Mouse (Mus musculus) gastrocnemius, adult 2 months (tissue): Measurements from ENCODE around the gene Hist1h4k. TPM values are rescaled to one million over a fixed set of nuclear protein-coding genes. Genes with fewer than 3 reads are reported as not detected.
A peak's percentile ranks its signal among the peaks of the same experiment; 100 is the strongest.
"Not testable (repeated sequence)": the region's sequence is repeated elsewhere in the genome, so short reads cannot be mapped to it uniquely, and the experiment has no call there.

Source experiments
- DNase-seq: peaks from one replicate; pipeline ENCODE4 v3.0.0; 2022
- H3K27ac ChIP-seq: fragments of 200-600 bp; 2 replicates; pipeline ENCODE4 v1.8.1; 2022; ENCODE audit warnings: mild to moderate bottlenecking
- H3K4me3 ChIP-seq: fragments of 200-600 bp; 2 replicates; pipeline ENCODE4 v1.8.1; 2022; ENCODE audit warnings: mild to moderate bottlenecking, moderate library complexity
- CTCF ChIP-seq: fragments of 200-600 bp; IDR thresholded peaks from 2 replicates; pipeline ENCODE4 v1.8.1; 2022; ENCODE audit warnings: antibody characterized with exemption, mild to moderate bottlenecking, moderate library complexity
- intact Hi-C: fragments of 180-260 bp; cut with DNase I; formaldehyde crosslinking; loops from one replicate; pipeline ENCODE4 v1.15.1; 2025
- total RNA-seq, 2 experiments: library from RNA; stranded (reverse); gene quantifications; 2 replicates each; pipeline ENCODE4 v1.2.3; 2021

Hist1h4k gene
- total RNA-seq, 2 experiments from 2014 or later: 12.0 to 12.2 TPM

GRCm38 (mm10) chr13:21722993-21723836 lies 27.1 kb downstream of the Hist1h4k start:
- DNase-seq: no peak
- intact Hi-C loops: no loop called here
- H3K27ac ChIP-seq: no peak overlapping the region
- TF ChIP-seq CTCF: no peak
- H3K4me3 ChIP-seq: no peak overlapping the region

GRCm38 (mm10) chr13:21722373-21722925 lies 27.9 kb downstream of the Hist1h4k start:
- no peak for TF ChIP-seq CTCF
- H3K27ac ChIP-seq: no peak overlapping the region
- H3K4me3 ChIP-seq: peak overlapping the region; percentile 74
- intact Hi-C loops: no loop called here
- no peak for DNase-seq

- intact Hi-C loops: not testable (repeated sequence)
- Histone ChIP-seq H3K4me3 (peak within 1 kb of the TSS; percentile 74), H3K27ac (peak within 1 kb of the TSS; percentile 54; the same call in 1 of the 2 replicates)
- peak; percentile 35 for DNase-seq
Measured at GRCm38 (mm10) chr13:21721757-21722372, 28.4 kb downstream of the Hist1h4k start, which contains the start of gene Hist1h2bm. Hist1h2bm (plus strand) TSS chr13:21722044.

GRCm38 (mm10) chr13:21721107-21721756 lies 29.1 kb downstream of the Hist1h4k start:
- H3K4me3 ChIP-seq: peak overlapping the region; percentile 74
- intact Hi-C loops, DNase-seq, H3K27ac ChIP-seq: not testable (repeated sequence)

GRCm38 (mm10) chr13:21718381-21719080 lies 31.8 kb downstream of the Hist1h4k start:
- no peak for DNase-seq
- TF ChIP-seq CTCF: no peak
- intact Hi-C loops: loop anchor here (5.0 to 10.0 kb wide), 3 partner anchors 34 to 1966 kb away; partner anchors contain the start of genes Hist1h1b, Hist1h2ac, Hist1h2ak and Hist1h2an
- no peak overlapping the region for H3K27ac ChIP-seq
- no peak overlapping the region for H3K4me3 ChIP-seq

- intact Hi-C loops: loop anchor here (5.0 to 10.0 kb wide), 3 partner anchors 35 to 1967 kb away; partner anchors contain the start of genes Hist1h1b, Hist1h2ac, Hist1h2ak and Hist1h2an
- peak within 1 kb of the TSS; percentile 76 for H3K4me3 ChIP-seq
Measured at GRCm38 (mm10) chr13:21717397-21718357, 32.6 kb downstream of the Hist1h4k start, which contains the start of gene Hist1h3h. Hist1h3h (plus strand) TSS chr13:21717659.

GRCm38 (mm10) chr13:21716540-21717391 lies 33.5 kb downstream of the Hist1h4k start:
- Histone ChIP-seq H3K27ac (peak overlapping the region; percentile 77; the same call in 1 of the 2 replicates), H3K4me3 (peak overlapping the region; percentile 76)
- peak; percentile 16 for DNase-seq
- intact Hi-C loops: loop anchor here (5.0 to 10.0 kb wide), 3 partner anchors 36 to 1968 kb away; partner anchors contain the start of genes Hist1h1b, Hist1h2ac, Hist1h2ak and Hist1h2an

More at GRCm38 (mm10) chr13:21717397-21718357, 32.6 kb downstream of the Hist1h4k start, which contains the start of gene Hist1h3h:
- peak within 1 kb of the TSS; percentile 65; the same call in 1 of the 2 replicates for H3K27ac ChIP-seq
- DNase-seq: peak; percentile 63

GRCm38 (mm10) chr13:21715864-21716539 lies 34.3 kb downstream of the Hist1h4k start, which contains the start of the genes Hist1h2bl and Hist1h2ai:
Hist1h2bl (minus strand) TSS chr13:21716143.
Hist1h2ai (plus strand) TSS chr13:21716422.
- DNase-seq: peak; percentile 45
- peak within 1 kb of the TSS; percentile 77 for H3K27ac ChIP-seq
- H3K4me3 ChIP-seq: peak within 1 kb of the TSS; percentile 76
- intact Hi-C loops: loop anchor here (5.0 to 10.0 kb wide), 3 partner anchors 36 to 1969 kb away; partner anchors contain the start of genes Hist1h1b, Hist1h2ac, Hist1h2ak and Hist1h2an
